Mouse (Mus musculus) MEL (cell line): ENCODE measurements around the gene Dnajc30.

Experiments
- MXI1 ChIP-seq: IDR thresholded peaks from 2 replicates; pipeline ENCODE4 v1.6.1; 2011; ENCODE audit warnings: mild to moderate bottlenecking, low read depth, low read length, improper control_type of control experiment
- MYB ChIP-seq: IDR thresholded peaks from 2 replicates; pipeline ENCODE4 v1.6.1; 2011; ENCODE audit warnings: mild to moderate bottlenecking, low read depth, low read length, improper control_type of control experiment
- USF2 ChIP-seq, 2 experiments: IDR thresholded peaks; 2 replicates each; pipeline ENCODE4 v1.6.1; 2011 to 2012; ENCODE audit warnings: improper control_type of control experiment in 2 of 2, low read length in 2 of 2, borderline replicate concordance in 1 of 2, inconsistent platforms in 1 of 2, low read depth in 1 of 2, mild to moderate bottlenecking in 1 of 2; ENCODE audit not compliant: insufficient read depth in 1 of 2

GRCm38 (mm10) chr5:135106758-135107256 is 42.8 kb downstream of the Dnajc30 start:
- TF ChIP-seq USF2 (IDR thresholded peaks at IDR 0.05; ENCODE audit: borderline replicate concordance in 1 of 2, insufficient read depth in 1 of 2, low read depth in 1 of 2, low read length in 2 of 2) = no peak
- TF ChIP-seq MYB = no peak
- no peak for TF ChIP-seq MXI1
